Mouse (Mus musculus) neural tube, embryonic 11.5 days (tissue): ENCODE data around the gene Ccdc28a. TPM values are rescaled to one million over a fixed set of nuclear protein-coding genes. Genes with fewer than 3 reads are reported as not detected.
A peak's percentile ranks its signal among the peaks of the same experiment; 100 is the strongest.

Experiments used
- ATAC-seq: fragments of 200-750 bp; cut with Nextera tagmentation; 2 replicates; pipeline ENCODE4 v1.8.0; 2017; ENCODE audit warnings: moderate number of reproducible peaks, mild to moderate bottlenecking, moderate TSS enrichment, moderate library complexity; ENCODE audit not compliant: insufficient read depth, low FRiP score, low TSS enrichment
- DNase-seq: peaks from one replicate; pipeline ENCODE4 v3.0.0-alpha.2; 2015; ENCODE audit warnings: low spot score
- H3K27ac ChIP-seq: fragments of 300-500 bp; sonication (generic); 2 replicates; pipeline ENCODE4 v1.5.1; 2014; ENCODE audit warnings: low read depth, mild to moderate bottlenecking, low read length
- H3K27me3 ChIP-seq: fragments of 300-500 bp; sonication (generic); 2 replicates; pipeline ENCODE4 v1.6.1; 2014; ENCODE audit warnings: mild to moderate bottlenecking, low read length, mixed read lengths; ENCODE audit not compliant: control insufficient read depth, insufficient read depth
- H3K36me3 ChIP-seq: fragments of 300-500 bp; sonication (generic); 2 replicates; pipeline ENCODE4 v1.6.1; 2014; ENCODE audit warnings: mild to moderate bottlenecking, low read length, moderate library complexity, mixed read lengths; ENCODE audit not compliant: control insufficient read depth, insufficient read depth
- H3K4me1 ChIP-seq: fragments of 300-500 bp; sonication (generic); 2 replicates; pipeline ENCODE4 v1.6.1; 2014; ENCODE audit warnings: low read length, mixed read lengths; ENCODE audit not compliant: control insufficient read depth, insufficient read depth
- H3K4me2 ChIP-seq: fragments of 300-500 bp; sonication (generic); 2 replicates; pipeline ENCODE4 v1.6.1; 2014; ENCODE audit warnings: low read depth, mild to moderate bottlenecking, moderate library complexity
- H3K4me3 ChIP-seq: fragments of 300-500 bp; sonication (generic); 2 replicates; pipeline ENCODE4 v1.5.1; 2014; ENCODE audit warnings: low read depth, low read length
- H3K9ac ChIP-seq: fragments of 300-500 bp; sonication (generic); 2 replicates; pipeline ENCODE4 v1.6.1; 2014; ENCODE audit warnings: mild to moderate bottlenecking, low read length
- H3K9me3 ChIP-seq: fragments of 300-500 bp; sonication (generic); 2 replicates; pipeline ENCODE4 v1.6.1; 2016; ENCODE audit warnings: low read length; ENCODE audit not compliant: control insufficient read depth
- WGBS: fragments of 180-500 bp; shearing (Covaris S2); extraction: QIAGEN DNeasy Blood & Tissue Kit; methylation state at CpG from one replicate; pipeline ENCODE4 v1.1.7; 2014; 5-methylcytosine and 5-hydroxymethylcytosine counted together
- polyA plus RNA-seq: library from polyadenylated mRNA; unstranded; fragments of >200 nt; fragmentation: Nextera tagmentation; extraction: Ambion mirVana; gene quantifications from 2 replicates; pipeline ENCODE4 v1.2.1, GENCODE M21; 2014

Gene Ccdc28a
- polyA plus RNA-seq, 1 experiment from 2014 or later: 7.7 TPM

DNA sequence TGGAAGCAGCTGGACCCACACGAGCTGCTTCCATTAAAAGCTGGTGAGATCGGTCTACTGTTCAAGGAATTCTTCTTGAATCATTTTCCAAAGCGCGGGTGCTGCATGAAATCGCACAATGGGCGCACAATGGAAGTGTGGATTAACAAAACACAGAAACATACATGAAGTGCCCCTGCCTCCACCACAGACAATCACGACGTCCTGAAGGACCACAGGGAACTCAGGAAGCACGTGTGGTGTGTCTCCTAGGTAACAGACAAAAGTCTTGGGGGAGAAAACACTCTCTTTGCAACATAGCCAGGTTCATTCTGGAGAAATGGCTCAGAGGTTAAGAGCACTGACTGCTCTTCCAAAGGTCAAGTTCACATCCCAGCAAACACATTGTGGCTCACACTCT lies 34.1 kb downstream of the Ccdc28a start:
- no peak for ATAC-seq
- H3K4me3 ChIP-seq: no peak overlapping the region
- 63% methylated on average over 9 of the region's 9 CpGs for WGBS

DNA sequence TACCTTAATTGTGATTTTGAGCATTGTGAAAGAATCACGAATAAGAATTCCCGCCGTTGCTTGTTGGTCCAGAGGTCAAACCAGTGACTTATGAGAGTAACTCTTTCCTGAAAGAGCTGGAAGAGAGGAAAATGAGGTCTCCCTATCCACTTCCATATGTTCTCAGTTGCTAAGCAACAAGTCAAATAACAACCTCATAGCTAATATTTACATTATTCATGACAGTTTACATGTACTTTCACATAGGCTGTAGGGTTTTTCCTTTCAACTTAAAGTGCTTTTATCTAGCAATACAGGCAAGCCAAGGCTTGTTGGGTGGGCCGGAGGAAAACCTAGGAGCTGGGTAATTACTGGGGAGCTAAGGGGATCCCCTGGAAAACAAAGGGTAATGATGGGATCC lies 34.9 kb downstream of the Ccdc28a start:
- 88% methylated on average over 4 of the region's 4 CpGs for WGBS
- Histone ChIP-seq H3K9me3 (no peaks in the 10 kb centered on the region), H3K4me2 (no peak overlapping the region), H3K4me3 (no peak overlapping the region), H3K4me1 (no peaks in the 10 kb centered on the region), H3K27me3 (no peaks in the 10 kb centered on the region), H3K36me3 (no peaks in the 10 kb centered on the region), H3K9ac (no peak overlapping the region), H3K27ac (no peak overlapping the region)
- ATAC-seq (no peak), DNase-seq (no peak)

More for the DNA sequence above, 34.1 kb downstream of the Ccdc28a start:
- no peak overlapping the region for H3K27ac ChIP-seq
- H3K9me3 ChIP-seq: no peaks in the 10 kb centered on the region
- H3K4me1 ChIP-seq: no peaks in the 10 kb centered on the region
- no peaks in the 10 kb centered on the region for H3K27me3 ChIP-seq
- no peak overlapping the region for H3K4me2 ChIP-seq
- no peak for DNase-seq
- no peak overlapping the region for H3K9ac ChIP-seq
- H3K36me3 ChIP-seq: no peaks in the 10 kb centered on the region

DNA sequence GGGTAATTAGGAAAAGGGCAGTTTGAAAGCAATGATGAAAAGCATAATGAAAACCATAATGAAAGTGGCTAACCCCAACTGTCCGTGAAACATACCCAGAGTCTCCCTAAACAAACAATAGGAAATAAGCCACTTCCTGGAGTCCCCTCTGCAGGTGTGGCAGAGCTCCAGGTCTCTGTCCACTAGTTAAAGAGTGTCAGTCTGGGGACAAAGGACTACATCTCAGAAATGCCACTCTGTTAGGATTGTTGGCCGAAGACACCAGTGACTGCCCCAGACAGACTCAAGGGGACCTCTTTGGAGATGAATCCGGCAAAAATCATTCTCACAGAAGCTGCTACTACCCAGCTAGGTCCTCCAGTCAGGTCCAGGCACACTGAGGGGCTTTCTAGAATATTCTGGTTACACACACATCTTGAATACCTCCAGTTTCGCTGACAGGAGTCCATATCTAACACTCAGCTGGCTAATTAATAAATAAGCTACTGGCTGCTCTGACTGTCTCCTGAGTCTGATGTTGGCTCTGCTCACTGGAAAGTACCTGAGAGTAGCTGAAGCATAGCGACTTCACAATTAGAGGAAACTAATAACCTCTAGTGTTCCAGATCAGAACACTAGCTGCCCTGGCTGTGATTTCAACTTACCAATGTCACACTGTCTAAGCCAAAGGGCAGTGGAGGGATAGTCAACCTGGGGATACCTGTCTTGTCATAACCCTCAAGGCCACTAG lies 36.3 kb downstream of the Ccdc28a start:
- no peak overlapping the region for H3K4me2 ChIP-seq
- WGBS: 87% methylated on average over 5 of the region's 5 CpGs
- H3K27me3 ChIP-seq: no peaks in the 10 kb centered on the region

DNA sequence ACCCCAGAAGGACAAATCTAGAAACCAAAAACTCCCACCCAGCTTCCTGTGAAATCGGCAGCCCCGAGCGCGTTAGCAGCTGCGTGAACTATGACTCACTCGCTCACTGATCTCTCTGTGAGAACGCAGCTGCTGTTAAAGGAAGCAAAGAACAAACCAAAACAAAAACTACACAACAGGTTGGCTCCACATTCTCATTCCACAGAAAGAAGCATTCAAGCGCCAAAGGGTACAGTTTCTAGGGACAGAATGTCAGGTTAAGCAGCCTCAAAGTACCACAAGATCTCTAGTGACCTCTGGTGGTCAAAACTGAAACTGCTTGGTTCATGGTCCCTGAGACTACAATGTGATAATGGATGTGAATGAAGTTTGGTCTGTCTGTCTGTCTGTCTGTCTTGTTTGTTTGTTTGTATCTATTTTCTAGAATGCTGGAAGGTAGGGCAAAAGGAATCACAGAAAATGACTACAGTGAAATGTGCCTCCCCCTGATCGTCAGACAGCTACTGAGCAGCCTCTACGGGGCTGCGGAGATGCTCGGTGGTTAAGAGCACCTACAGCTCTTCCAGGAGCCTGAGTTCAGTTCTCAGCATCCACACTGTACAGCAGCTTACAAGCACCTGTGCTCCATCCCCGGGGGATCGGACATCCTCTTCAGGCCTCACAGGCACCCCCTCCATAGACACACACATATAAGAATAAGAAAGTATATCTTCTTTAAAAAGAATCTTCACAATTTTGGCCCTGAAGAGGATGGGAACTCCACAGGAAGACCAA lies 37.4 kb downstream of the Ccdc28a start:
- H3K4me2 ChIP-seq: no peak overlapping the region
- 64% methylated on average over 14 of the region's 14 CpGs for WGBS
- DNase-seq (peak; percentile 72), ATAC-seq (no peak)
- H3K9ac ChIP-seq: no peak overlapping the region
- H3K4me3 ChIP-seq: no peak overlapping the region
- H3K36me3 ChIP-seq: no peaks in the 10 kb centered on the region
- no peak overlapping the region for H3K27ac ChIP-seq
- no peaks in the 10 kb centered on the region for H3K9me3 ChIP-seq
- H3K4me1 ChIP-seq: no peaks in the 10 kb centered on the region
- H3K27me3 ChIP-seq: no peaks in the 10 kb centered on the region

More for the DNA sequence above, 36.3 kb downstream of the Ccdc28a start:
- Histone ChIP-seq H3K9me3 (no peaks in the 10 kb centered on the region), H3K4me1 (no peaks in the 10 kb centered on the region), H3K36me3 (no peaks in the 10 kb centered on the region), H3K27ac (no peak overlapping the region), H3K9ac (no peak overlapping the region), H3K4me3 (no peak overlapping the region)
- DNase-seq: no peak
- ATAC-seq: no peak

DNA sequence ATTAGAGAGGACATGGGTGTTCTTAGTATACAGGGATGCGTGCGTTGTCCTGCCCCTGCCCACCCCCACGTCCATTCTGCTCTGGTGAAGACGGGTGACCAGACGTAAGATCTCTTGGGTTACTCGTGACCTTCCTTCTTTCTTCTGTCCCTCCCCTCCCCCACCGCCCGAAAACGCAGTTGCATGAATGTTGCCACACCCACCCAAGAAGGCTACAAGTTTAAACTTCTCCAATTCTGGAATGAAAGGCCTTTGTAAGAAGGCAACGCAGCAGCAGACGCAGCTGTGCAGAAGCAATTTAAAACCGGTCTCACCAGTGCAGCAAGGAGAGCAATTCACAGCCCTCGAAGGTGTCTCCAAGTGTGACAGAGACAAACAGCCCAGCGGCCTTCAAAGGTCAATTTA lies 40.1 kb downstream of the Ccdc28a start:
- no peaks in the 10 kb centered on the region for H3K36me3 ChIP-seq
- H3K9ac ChIP-seq: no peak overlapping the region
- no peak overlapping the region for H3K4me2 ChIP-seq
- no peak overlapping the region for H3K4me3 ChIP-seq
- ATAC-seq: no peak
- DNase-seq: no peak
- H3K9me3 ChIP-seq: no peaks in the 10 kb centered on the region
- no peaks in the 10 kb centered on the region for H3K27me3 ChIP-seq
- no peak overlapping the region for H3K27ac ChIP-seq
- WGBS: 54% methylated on average over 14 of the region's 14 CpGs
- H3K4me1 ChIP-seq: no peaks in the 10 kb centered on the region

DNA sequence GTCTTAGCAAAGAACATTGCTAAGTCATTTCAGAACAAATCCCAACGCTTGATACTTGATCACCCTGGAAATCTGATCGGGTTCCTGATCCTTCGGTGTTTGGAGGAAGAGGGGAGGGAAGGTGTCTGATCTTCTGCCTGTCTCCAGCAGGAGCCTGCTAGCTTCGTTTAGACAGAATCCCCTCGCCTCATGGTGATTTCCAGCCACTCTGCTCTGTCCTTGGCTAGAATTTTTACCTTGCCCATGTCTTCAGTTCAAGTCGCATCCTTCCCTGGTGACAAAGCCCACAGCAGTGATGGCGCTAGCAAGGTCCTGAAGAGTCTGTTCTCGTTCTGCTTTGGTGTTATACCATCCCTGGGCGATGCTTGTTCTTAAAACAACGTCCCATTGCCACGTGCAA lies 40.6 kb downstream of the Ccdc28a start:
- Histone ChIP-seq H3K4me3 (no peak overlapping the region), H3K4me1 (no peaks in the 10 kb centered on the region), H3K9ac (no peak overlapping the region), H3K36me3 (no peaks in the 10 kb centered on the region), H3K27ac (no peak overlapping the region), H3K27me3 (no peaks in the 10 kb centered on the region), H3K9me3 (no peaks in the 10 kb centered on the region), H3K4me2 (no peak overlapping the region)
- ATAC-seq: no peak
- DNase-seq: no peak
- 81% methylated on average over 11 of the region's 11 CpGs for WGBS

DNA sequence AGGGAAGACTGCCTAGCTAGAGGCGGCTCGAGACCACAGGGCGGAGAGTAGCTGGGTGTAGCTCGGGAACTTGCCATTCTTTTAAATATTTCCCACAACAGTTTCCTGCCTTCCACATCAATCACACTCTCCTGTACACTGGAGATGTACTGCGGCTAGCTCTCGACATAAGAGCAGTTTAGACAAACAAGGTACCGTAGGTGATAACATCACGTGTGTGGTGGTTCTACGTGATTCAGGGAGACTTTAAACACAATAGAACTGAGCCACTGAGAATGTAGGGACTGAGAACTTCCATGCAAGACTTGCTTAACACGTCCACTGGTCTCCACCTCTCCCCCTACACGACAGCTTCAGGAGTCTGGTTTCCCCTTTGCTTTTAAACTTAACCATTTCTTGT lies 41.6 kb downstream of the Ccdc28a start:
- 85% methylated on average over 11 of the region's 11 CpGs for WGBS
- Histone ChIP-seq H3K4me3 (no peak overlapping the region), H3K4me2 (no peak overlapping the region), H3K4me1 (no peaks in the 10 kb centered on the region), H3K36me3 (no peaks in the 10 kb centered on the region), H3K9ac (no peak overlapping the region), H3K27me3 (no peaks in the 10 kb centered on the region), H3K9me3 (no peaks in the 10 kb centered on the region), H3K27ac (no peak overlapping the region)
- no peak for DNase-seq
- ATAC-seq: no peak

DNA sequence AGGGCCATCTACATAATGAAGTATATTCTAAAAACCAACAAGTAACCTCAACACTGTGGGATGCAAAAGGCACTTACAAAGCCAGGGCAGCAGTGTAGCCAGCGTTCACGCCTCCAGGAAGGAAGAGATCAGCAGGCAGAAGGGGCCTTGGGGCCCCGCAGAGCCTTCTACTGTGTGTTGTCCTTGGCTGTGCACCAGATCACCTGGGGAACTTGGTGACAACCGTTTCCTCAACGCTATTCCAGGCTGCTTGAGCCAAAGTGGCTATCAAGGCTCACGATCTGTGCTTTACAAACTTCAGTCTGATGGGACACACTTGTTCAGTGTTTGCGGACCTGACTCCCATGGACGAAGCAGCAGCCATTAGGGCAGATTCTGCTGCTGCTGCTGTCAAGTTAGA lies 43.1 kb downstream of the Ccdc28a start:
- no peak overlapping the region for H3K27ac ChIP-seq
- no peaks in the 10 kb centered on the region for H3K36me3 ChIP-seq
- H3K9me3 ChIP-seq: no peaks in the 10 kb centered on the region
- no peak for DNase-seq
- H3K27me3 ChIP-seq: no peaks in the 10 kb centered on the region
- H3K4me3 ChIP-seq: no peak overlapping the region
- no peak overlapping the region for H3K4me2 ChIP-seq
- ATAC-seq: no peak
- H3K4me1 ChIP-seq: no peaks in the 10 kb centered on the region
- WGBS: 65% methylated on average over 8 of the region's 8 CpGs
- no peak overlapping the region for H3K9ac ChIP-seq

DNA sequence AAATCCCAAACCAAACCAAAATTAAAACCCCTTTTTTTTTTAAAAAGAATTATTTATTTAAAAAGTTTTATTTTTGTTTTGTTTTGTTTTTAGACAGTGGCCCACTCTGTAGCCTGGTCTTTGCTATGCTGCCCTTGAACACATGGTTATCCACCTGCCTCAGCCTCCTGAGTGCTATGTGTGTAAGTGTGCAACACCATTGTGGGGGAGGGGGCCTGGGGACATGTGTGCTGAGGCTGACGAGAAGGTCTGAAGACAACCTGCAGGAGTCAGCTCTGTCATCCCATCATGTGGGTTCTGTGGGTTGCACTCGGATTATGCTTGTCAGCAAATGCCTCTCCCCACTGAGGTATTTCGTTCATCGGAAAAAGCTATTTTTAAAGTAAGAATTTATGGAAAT lies 45.3 kb downstream of the Ccdc28a start:
- no peak for ATAC-seq
- H3K36me3 ChIP-seq: no peaks in the 10 kb centered on the region
- H3K27ac ChIP-seq: no peak overlapping the region
- H3K4me3 ChIP-seq: no peak overlapping the region
- H3K9ac ChIP-seq: no peak overlapping the region
- no peak overlapping the region for H3K4me2 ChIP-seq
- no peaks in the 10 kb centered on the region for H3K4me1 ChIP-seq
- no peaks in the 10 kb centered on the region for H3K27me3 ChIP-seq
- DNase-seq: no peak
- 82% methylated on average over 4 of the region's 4 CpGs for WGBS
- H3K9me3 ChIP-seq: no peaks in the 10 kb centered on the region
